Mouse (Mus musculus) heart, postnatal 36 days (tissue): ENCODE results near the gene Rilp. TPM values are rescaled to one million over a fixed set of nuclear protein-coding genes. Genes with fewer than 3 reads are reported as not detected.
"Not testable (repeated sequence)": the region's sequence is repeated elsewhere in the genome, so short reads cannot be mapped to it uniquely, and the experiment has no call there.

ENCODE experiments used
- DNase-seq, 2 experiments: peaks; one replicate each; pipeline ENCODE4 v3.0.0; 2021 to 2022
- intact Hi-C: fragments of 180-260 bp; cut with DNase I; formaldehyde crosslinking; loops from one replicate; pipeline ENCODE4 v1.15.1; 2025
- microRNA-seq, 2 experiments: library from miRNA; unstranded; fragments of <30 nt; microRNA quantifications; one replicate each; pipeline ENCODE4 v1.2.0; 2021; ENCODE audit warnings: borderline number of aligned reads in 2 of 2
- total RNA-seq, 2 experiments: library from RNA; stranded (reverse); gene quantifications; 2 replicates each; pipeline ENCODE4 v1.2.3; 2021

Gene Rilp
- total RNA-seq, 2 experiments from 2014 or later: 51.4 to 52.3 TPM

DNA sequence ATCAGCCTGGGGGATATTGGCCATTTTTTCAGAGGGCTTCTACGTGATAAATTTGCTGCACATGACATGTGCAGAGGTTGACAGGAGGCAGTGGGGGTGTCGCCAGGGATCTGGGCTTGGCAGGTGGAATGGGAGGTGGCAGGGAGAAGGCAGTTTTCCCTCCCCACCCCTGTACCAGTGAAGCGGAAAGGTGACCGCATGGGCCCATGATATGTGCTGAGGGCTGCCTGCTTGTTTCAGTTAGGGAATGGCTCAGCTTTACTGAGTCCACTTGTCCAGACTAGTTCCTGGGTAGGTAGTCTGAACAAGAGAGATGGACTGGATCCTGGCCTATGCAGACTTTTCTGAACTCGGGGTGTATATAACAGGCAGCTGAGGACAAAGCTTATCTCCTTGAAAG is 41.4 kb downstream of the Rilp start:
- intact Hi-C loops: no loop called here
- DNase-seq: peak in 1 of 2 experiments; percentile 8

DNA sequence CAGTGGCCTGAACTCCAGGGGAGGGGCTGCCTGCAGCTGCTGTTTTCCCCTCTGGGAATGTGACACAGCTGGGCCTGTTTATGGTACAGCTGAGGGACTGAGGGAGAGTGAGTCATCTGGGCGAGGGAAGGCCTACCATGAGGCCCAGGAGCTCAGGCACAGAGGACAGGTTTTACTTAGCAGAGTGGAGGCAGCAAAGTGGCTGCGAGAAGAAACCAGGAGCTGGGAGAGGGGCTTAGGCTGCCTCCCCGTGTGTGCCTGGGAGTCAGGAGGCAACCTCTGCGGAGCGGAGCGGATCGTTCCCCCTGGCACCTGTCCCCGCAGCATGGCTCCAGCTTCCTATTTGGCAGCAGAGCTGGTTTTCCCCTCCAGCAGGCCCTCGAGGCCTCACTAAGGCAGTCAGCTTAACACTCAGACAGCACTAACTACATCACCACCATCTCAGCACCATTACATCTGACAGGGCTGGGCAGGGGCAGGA is 42.1 kb downstream of the Rilp start:
- DNase-seq: peak; percentile 53 to 76
- intact Hi-C loops: no loop called here

DNA sequence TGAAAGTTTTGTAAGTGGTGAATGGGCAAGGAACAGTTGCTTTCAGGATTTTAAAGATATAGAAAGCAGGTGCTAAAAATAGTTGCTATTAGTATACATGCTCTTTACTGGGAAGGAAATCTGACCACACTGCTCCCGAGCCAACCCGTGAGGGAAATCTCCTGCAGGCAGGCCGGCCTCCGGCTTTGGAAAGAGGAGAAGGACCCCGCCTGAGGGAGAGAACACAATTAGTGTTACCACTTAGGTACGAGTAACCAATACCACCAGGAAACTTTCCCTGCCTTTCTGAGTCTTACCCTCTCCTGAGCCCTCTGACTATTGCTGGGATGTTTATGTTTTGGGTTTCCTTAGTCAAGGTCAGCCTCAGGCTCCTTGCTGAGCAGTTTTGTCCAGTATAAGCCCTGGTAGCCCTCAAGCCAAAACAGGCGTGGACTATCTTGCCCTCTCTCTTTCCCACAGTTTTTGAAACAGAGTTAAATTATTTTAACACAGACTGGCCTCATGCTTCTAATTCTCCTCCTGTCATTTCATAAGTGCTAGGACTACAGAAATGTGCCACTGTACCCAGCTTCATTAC is 43.1 kb downstream of the Rilp start:
- intact Hi-C loops: no loop called here
- DNase-seq: no peak

DNA sequence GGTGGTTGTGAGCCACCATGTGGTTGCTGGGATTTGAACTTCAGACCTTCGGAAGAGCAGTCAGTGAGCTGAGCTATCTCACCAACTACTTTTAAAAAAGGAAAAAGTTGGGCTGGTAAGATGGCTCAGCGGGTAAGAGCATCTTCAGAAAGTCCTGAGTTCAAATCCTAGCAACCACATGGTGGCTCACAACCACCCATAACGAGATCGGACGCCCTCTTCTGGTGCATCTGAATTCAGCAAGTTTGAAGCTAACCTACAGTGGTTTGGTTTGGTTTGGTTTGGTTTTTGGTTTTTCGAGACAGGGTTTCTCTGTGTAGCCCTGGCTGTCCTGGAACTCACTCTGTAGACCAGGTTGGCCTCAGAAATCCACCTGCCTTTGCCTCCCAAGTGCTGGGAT is 46.1 kb downstream of the Rilp start:
- DNase-seq, intact Hi-C loops: not testable (repeated sequence)

DNA sequence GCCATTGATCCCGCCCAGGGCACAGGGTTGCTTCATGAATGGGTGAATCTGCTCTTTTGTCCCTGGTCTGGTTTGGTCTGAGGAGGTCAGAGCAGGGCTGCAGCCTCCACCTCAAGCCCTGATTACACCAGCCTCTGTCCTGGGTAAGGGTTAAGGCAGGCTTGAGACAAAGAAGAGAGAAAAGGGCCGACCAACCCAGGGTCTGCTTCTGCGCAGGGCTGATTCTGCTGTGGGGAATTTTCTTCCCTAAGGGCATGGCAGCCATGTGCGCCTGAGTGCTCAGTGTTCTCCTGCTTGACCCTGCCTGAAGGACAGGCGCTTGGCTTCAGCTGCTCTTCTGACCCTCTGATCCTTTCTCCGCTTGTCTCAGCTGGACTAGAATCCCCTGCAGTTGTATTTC is 47.2 kb downstream of the Rilp start:
- intact Hi-C loops: no loop called here
- DNase-seq: no peak

DNA sequence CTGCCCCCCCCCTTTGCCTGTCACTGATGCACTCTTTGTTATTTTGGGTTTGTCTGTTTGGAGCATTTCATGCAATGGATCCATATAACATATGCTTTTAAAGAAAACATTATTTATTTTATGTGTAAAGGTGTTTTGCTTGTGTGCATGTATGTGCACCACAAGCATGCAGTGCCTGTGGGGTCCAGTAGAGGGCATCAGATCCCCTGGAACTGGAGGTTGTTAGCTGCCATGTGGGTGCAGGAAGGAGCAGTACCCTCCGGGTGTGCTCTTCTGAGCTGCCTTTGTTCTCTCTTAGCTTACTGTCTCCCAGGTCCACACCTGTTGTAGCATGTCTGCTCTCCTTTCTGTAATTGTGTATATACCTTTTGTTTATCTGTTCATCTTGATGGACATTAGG is 48.2 kb downstream of the Rilp start:
- intact Hi-C loops: no loop called here
- DNase-seq: no peak

DNA sequence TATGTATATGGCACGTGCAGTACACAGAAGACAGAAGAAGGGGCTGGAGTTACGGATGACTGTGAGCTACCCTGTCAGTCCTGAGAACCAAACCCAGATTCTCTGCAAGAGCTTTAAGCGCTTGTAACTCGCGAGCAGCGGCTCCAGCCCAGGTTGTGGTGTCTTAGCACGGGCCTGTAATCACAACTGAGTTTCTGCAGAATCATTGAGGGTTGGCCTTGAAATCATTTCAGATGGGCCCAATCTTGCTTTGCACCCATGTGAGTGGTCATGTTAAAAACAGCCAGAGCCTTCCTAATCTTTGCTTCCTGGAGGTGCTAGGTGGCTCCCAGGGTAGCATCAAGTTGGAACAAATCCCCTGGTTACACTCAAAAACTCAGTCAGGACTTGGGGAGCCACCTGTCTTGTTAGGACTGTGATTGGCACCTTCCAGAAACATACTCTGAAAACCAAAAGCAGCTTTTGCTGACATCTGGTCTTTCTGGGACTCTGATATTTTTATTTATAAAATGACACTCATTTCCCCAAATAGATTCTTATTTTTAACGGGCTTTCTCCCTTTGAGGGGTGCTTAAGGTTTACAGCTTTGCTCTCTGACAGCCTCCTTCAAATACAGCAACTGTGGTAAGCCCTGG is 50.1 kb downstream of the Rilp start:
- no peak for DNase-seq
- intact Hi-C loops: no loop called here

DNA sequence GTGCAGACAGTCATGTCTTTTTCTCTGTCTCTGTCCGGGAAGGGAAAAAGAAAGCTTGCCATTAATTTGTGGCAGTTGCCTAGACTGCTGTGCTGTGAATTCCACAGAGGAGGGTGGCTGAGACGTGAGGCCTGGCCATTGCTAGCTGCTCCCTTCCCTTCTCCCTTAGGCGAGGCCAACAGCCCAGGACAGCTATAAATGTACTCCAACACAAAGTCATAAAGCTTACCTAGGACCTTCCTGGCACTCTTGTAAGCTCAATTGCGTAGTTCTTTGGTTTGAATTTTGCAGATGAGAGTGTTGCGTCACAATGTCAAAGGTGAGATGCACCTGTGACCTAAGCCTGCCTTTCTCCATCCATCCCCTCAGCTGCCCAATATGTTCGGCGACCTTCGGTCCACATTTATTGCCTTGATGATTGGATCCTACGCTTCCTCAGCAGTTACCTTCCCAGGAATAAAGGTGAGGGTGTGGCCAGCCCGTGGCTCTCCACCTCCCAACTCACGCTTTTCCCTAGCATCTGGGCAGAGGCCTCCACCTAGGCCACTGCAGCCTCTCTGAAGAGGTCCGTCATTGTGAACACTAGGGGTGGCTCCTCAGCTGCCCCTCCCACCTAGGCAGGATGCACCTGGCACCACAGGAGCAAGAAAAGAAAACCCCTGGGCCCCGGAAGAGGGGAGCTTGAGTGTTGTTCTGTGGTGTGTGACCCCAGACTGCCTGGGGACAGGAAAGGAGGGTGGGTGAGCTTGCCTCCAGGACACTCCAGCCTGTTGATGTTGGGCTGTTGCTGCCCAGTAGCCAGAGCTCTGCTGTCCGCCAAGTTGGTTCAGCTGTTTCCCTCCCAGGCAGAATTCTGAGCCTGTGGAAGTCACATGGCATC is 50.9 kb downstream of the Rilp start:
- intact Hi-C loops: no loop called here
- DNase-seq: no peak

DNA sequence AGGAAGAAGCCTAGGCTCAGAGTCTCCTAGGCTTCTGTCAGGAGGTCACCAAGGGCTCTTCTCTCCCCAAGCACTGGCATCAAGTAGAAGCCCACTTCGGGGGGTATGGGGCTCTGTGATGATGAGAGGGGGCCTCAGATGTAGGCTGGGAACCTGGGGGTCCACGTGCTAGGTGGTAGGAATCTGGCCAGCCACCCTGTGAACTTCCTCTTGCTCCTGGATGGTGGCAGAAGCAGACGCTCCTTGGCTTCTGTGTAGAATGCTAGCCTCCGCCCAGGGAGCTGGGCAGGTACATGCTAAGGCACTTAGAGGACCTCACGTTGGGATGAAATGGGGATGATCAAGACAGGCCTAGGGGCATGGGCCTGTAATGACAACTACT is 51.5 kb downstream of the Rilp start:
- DNase-seq: no peak
- intact Hi-C loops: no loop called here

Small RNA genes within 50 kb of the gene (microRNA-seq; reads per million reads assigned to microRNA genes)
- 22,178 to 32,912 reads per million in 2 experiments for gene Mir22
- gene Mir3971: 0 reads per million in 2 experiments

Other genes with a start within 250 kb of the Rilp start
- gene Rpa1, start 161.8 kb upstream of the Rilp start, total RNA-seq: 10 to 100 TPM; 55.1 to 63.8 TPM
- gene Smyd4, start 161.7 kb upstream of the Rilp start, total RNA-seq: 1 to 10 TPM; 4.4 to 7.5 TPM
- 10 to 100 TPM; 25.4 to 26.1 TPM for gene Serpinf1, start 87.4 kb upstream of the Rilp start, total RNA-seq
- gene Serpinf2, start 70.5 kb upstream of the Rilp start, total RNA-seq: not detected
- gene Wdr81, start 55.4 kb upstream of the Rilp start, total RNA-seq: 10 to 100 TPM in 1 of 2 experiments, 1 to 10 TPM in 1; 8.7 to 10.4 TPM
- 1 to 10 TPM; 5.4 to 7.1 TPM for gene Tlcd2, start 48.4 kb upstream of the Rilp start, total RNA-seq
- gene Prpf8, start 23.3 kb upstream of the Rilp start, total RNA-seq: 10 to 100 TPM; 82.9 to 92.8 TPM
- gene Scarf1, start 3.4 kb downstream of the Rilp start, total RNA-seq: 10 to 100 TPM in 1 of 2 experiments, 1 to 10 TPM in 1; 9.1 to 10.3 TPM
- gene Slc43a2, start 21.6 kb downstream of the Rilp start, total RNA-seq: 10 to 100 TPM; 17.7 to 22.2 TPM
- 100 to 1,000 TPM; 103 to 112 TPM for gene Pitpna, start 78.0 kb downstream of the Rilp start, total RNA-seq
- 10 to 100 TPM; 32.7 to 33.5 TPM for gene Inpp5k, start 120.9 kb downstream of the Rilp start, total RNA-seq
- 100 to 1,000 TPM; 110 to 122 TPM for gene Myo1c, start 140.4 kb downstream of the Rilp start, total RNA-seq
- 10 to 100 TPM; 78.4 to 84.2 TPM for gene Crk, start 169.2 kb downstream of the Rilp start, total RNA-seq
- 100 to 1,000 TPM; 561 to 563 TPM for gene Ywhae, start 222.8 kb downstream of the Rilp start, total RNA-seq